23 mouse cellular contexts compared by ENCODE assay signal in genomic region chr11:84113623-84114022, GRCm38 (mm10). TPM values are rescaled to one million over a fixed set of nuclear protein-coding genes. Genes with fewer than 3 reads are reported as not detected.
"Had no signal": no experiment of that assay in that cellular context is flagged by ENCODE, and none has a peak within 500 bp of the region (broad histone marks: within the 10 kb centered on the region; RNA-seq: fewer than 3 reads in every experiment).

No protein-coding gene starts in this region.

- H3K4me1 ChIP-seq: limb, embryonic 12.5 days; liver, embryonic 13.5 days; lung, embryonic 15.5 days; midbrain, embryonic 15.5 days; neural tube, embryonic 13.5 days had no signal

- DNase-seq: kidney, adult 8-10 months; kidney, postnatal 25 days; layer of hippocampus, adult 9-11 months; liver; liver, embryonic 13.5 days; liver, postnatal 0 days; lung, postnatal 14 days; retina, postnatal 1 day; right cerebral cortex, postnatal 4 days; thymus, postnatal 4 days had no signal

- H3K4me3 ChIP-seq: limb, embryonic 12.5 days; liver, embryonic 13.5 days; lung, embryonic 15.5 days; megakaryocyte, embryonic 14.5 days; midbrain, embryonic 15.5 days; neural tube, embryonic 13.5 days had no signal

- H3K27ac ChIP-seq: limb, embryonic 12.5 days; liver, embryonic 13.5 days; lung, embryonic 15.5 days; macrophage; midbrain, embryonic 15.5 days; neural tube, embryonic 13.5 days had no signal

RNA-seq across cellular contexts. Expression of gene Gm11437, which starts 53.7 kb away (rescaled TPM):
- total RNA-seq: left cerebral cortex, postnatal 36 days; monocyte, adult 5-6 weeks had no signal
- polyA plus RNA-seq: intestine, postnatal 0 days; kidney, embryonic 16.5 days; limb, embryonic 12.5 days; liver, embryonic 13.5 days; macrophage; midbrain, embryonic 11.5 days; spleen, adult 2 months; thymus, postnatal 0 days had no signal
